16 mouse cellular contexts compared by ENCODE assay signal in the genomic region with DNA sequence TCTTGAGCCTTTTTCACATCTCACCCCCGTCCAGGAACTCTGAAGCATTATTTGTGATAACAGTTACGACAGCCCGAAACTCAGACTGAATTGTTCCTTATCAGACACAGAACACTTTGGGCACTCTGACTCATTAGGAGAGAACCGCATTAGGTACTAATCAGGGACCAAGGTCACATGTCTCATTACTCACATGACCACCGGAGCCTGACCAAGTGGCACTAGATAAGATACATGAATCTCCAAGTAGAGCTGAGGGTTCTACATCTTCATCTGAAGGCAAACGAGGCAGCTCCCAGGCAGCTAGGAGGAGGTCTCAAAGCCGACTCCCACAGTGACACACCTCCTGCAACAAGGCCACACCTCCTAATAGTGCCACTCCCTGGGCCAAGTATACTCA. TPM values are rescaled to one million over a fixed set of nuclear protein-coding genes. Genes with fewer than 3 reads are reported as not detected.
DNase-seq lines count a peak whose midpoint lies in the region; ATAC-seq lines count a peak whose summit lies in the region.
"Had no signal": no experiment of that assay in that cellular context is flagged by ENCODE, and none has a peak within 500 bp of the region (broad histone marks: within the 10 kb centered on the region; RNA-seq: fewer than 3 reads in every experiment).

No protein-coding gene starts in this region.

- no peaks in the 10 kb centered on the region for H3K9me3 ChIP-seq in heart, embryonic 15.5 days (replicated peaks)
- H3K9me3 ChIP-seq in intestine, embryonic 15.5 days = no peaks in the 10 kb centered on the region
- H3K9me3 ChIP-seq: forebrain, embryonic 12.5 days; neural tube, embryonic 12.5 days had no signal

- H3K36me3 ChIP-seq in heart, embryonic 15.5 days = peaks cover 8% of the 10 kb centered on the region; the same call in 1 of the 2 replicates
- no peaks in the 10 kb centered on the region for H3K36me3 ChIP-seq in intestine, embryonic 15.5 days

- peaks cover 3% of the 10 kb centered on the region; the same call in 1 of the 2 replicates for H3K4me1 ChIP-seq in heart, embryonic 15.5 days (replicated peaks)
- H3K4me1 ChIP-seq in intestine, embryonic 15.5 days (replicated peaks) = no peaks in the 10 kb centered on the region
- H3K4me1 ChIP-seq: forebrain, embryonic 12.5 days; neural tube, embryonic 12.5 days had no signal

- peak; percentile 72; the same call in 1 of the 2 replicates for ATAC-seq in heart, embryonic 15.5 days (replicated peaks; ENCODE audit: insufficient number of reproducible peaks, insufficient read depth, low FRiP score, low read depth)
- peak; percentile 87 for ATAC-seq in intestine, embryonic 15.5 days
- ATAC-seq in megakaryocyte progenitor cell, adult 5-6 weeks (replicated peaks; ENCODE audit: poor library complexity) = peak; percentile 93
- ATAC-seq: midbrain, embryonic 16.5 days had no signal

- H3K4me2 ChIP-seq in heart, embryonic 15.5 days = 0 out of 2 replicates have a peak overlapping the region, but pooled peaks have one; percentile 13
- no peak overlapping the region for H3K4me2 ChIP-seq in intestine, embryonic 15.5 days (replicated peaks)
- H3K4me2 ChIP-seq: forebrain, embryonic 12.5 days; neural tube, embryonic 12.5 days had no signal

- peak overlapping the region; percentile 63 for H3K27ac ChIP-seq in heart, embryonic 15.5 days
- H3K27ac ChIP-seq in intestine, embryonic 15.5 days = no peak overlapping the region
- H3K27ac ChIP-seq: forebrain, embryonic 12.5 days; gastrocnemius, adult 2 months; neural tube, embryonic 12.5 days had no signal

- DNase-seq in heart, postnatal 25 days (ENCODE audit: low spot score) = no peak
- DNase-seq in MEL-GATA-1-ER (ENCODE audit: extremely low read depth, low read depth) (peak; percentile 85), adipocyte (ENCODE audit: low spot score) (no peak)
- no peak for DNase-seq in layer of hippocampus, postnatal 25 days (ENCODE audit: extremely low spot score in 1 of 2, low spot score in 1 of 2)
- no peak for DNase-seq in ovary, postnatal 10 days (ENCODE audit: low spot score)
- DNase-seq: cerebellum, postnatal 10 days; gastrocnemius, adult 2 months; kidney, postnatal 4 days; lung, postnatal 36 days had no signal

- no peak overlapping the region for H3K9ac ChIP-seq in heart, embryonic 15.5 days
- no peak overlapping the region for H3K9ac ChIP-seq in intestine, embryonic 15.5 days
- H3K9ac ChIP-seq: forebrain, embryonic 12.5 days; neural tube, embryonic 12.5 days had no signal

- no peak overlapping the region for H3K4me3 ChIP-seq in heart, embryonic 15.5 days
- no peak overlapping the region for H3K4me3 ChIP-seq in intestine, embryonic 15.5 days (replicated peaks)
- H3K4me3 ChIP-seq: forebrain, embryonic 12.5 days; gastrocnemius, adult 2 months; neural tube, embryonic 12.5 days had no signal

- no peaks in the 10 kb centered on the region for H3K27me3 ChIP-seq in heart, embryonic 15.5 days
- H3K27me3 ChIP-seq in intestine, embryonic 15.5 days (replicated peaks) = no peaks in the 10 kb centered on the region
- H3K27me3 ChIP-seq: forebrain, embryonic 12.5 days; neural tube, embryonic 12.5 days had no signal

- WGBS in heart, embryonic 15.5 days = 15% methylated on average over 7 of the region's 7 CpGs
- WGBS in intestine, embryonic 15.5 days = 58% methylated on average over 7 of the region's 7 CpGs

- intact Hi-C loops in heart, postnatal 25 days (cut with DNase I) = no loop called here

RNA-seq across cellular contexts. Expression of a gene that starts 21.6 kb away (rescaled TPM):
- 1.1 and 1.6 TPM in 2 replicates for polyA plus RNA-seq in heart, embryonic 15.5 days (2015; fragmentation: Nextera tagmentation; extraction: Ambion mirVana)
- total RNA-seq in heart, postnatal 25 days (2021) = 1 to 10 TPM; 1.5 to 1.9 TPM
- 6.6 and 6.8 TPM in 2 replicates for polyA plus RNA-seq in intestine, embryonic 15.5 days (2015; fragmentation: Nextera tagmentation; extraction: Ambion mirVana)
- total RNA-seq in megakaryocyte progenitor cell, adult 5-6 weeks (2015) = 0.05 TPM in 1 of 2 replicates, not detected in the other
- 0.08 TPM in 1 of 2 replicates, not detected in the other for total RNA-seq in megakaryocyte progenitor cell, adult 5-6 weeks (2017)
- total RNA-seq in layer of hippocampus, postnatal 25 days (2021) = 1 to 10 TPM; 4.5 to 5.4 TPM
- total RNA-seq: hematopoietic stem cell, adult 5-6 weeks had no signal

RNA-seq across cellular contexts. Expression of a gene that starts 40.8 kb away (rescaled TPM):
- polyA plus RNA-seq in heart, embryonic 15.5 days (2015; fragmentation: Nextera tagmentation; extraction: Ambion mirVana) = 9.2 and 13.2 TPM in 2 replicates
- 1 to 10 TPM; 4.2 to 5.3 TPM for total RNA-seq in heart, postnatal 25 days (2021)
- polyA plus RNA-seq in intestine, embryonic 15.5 days (2015; fragmentation: Nextera tagmentation; extraction: Ambion mirVana) = 12.5 and 15.1 TPM in 2 replicates
- 26.8 and 37.1 TPM in 2 replicates for total RNA-seq in megakaryocyte progenitor cell, adult 5-6 weeks (2015)
- 17.5 and 27.8 TPM in 2 replicates for total RNA-seq in megakaryocyte progenitor cell, adult 5-6 weeks (2017)
- total RNA-seq in layer of hippocampus, postnatal 25 days (2021) = 10 to 100 TPM; 11.9 to 14.2 TPM

RNA-seq across cellular contexts. Expression of a gene that starts 41.0 kb away (rescaled TPM):
- 18.5 and 20.0 TPM in 2 replicates for polyA plus RNA-seq in heart, embryonic 15.5 days (2015; fragmentation: Nextera tagmentation; extraction: Ambion mirVana)
- total RNA-seq in heart, postnatal 25 days (2021) = 1 to 10 TPM; 4.9 to 5.2 TPM
- polyA plus RNA-seq in intestine, embryonic 15.5 days (2015; fragmentation: Nextera tagmentation; extraction: Ambion mirVana) = 38.3 and 43.0 TPM in 2 replicates
- 9.4 and 9.6 TPM in 2 replicates for total RNA-seq in megakaryocyte progenitor cell, adult 5-6 weeks (2015)
- total RNA-seq in megakaryocyte progenitor cell, adult 5-6 weeks (2017) = 15.1 and 28.8 TPM in 2 replicates
- 10 to 100 TPM; 10.9 to 13.6 TPM for total RNA-seq in layer of hippocampus, postnatal 25 days (2021)
